Mouse (Mus musculus) ES-Bruce4 (cell line): ENCODE data around the gene Fasl. TPM values are rescaled to one million over a fixed set of nuclear protein-coding genes. Genes with fewer than 3 reads are reported as not detected.

Source experiments
- H3K27ac ChIP-seq: 2 replicates; pipeline ENCODE4 v1.5.1; 2012; ENCODE audit warnings: low read length, inconsistent platforms; ENCODE audit not compliant: insufficient read depth
- H3K27me3 ChIP-seq: 2 replicates; pipeline ENCODE4 v1.6.1; 2012; ENCODE audit warnings: mild to moderate bottlenecking, low read length, inconsistent platforms; ENCODE audit not compliant: control insufficient read depth, poor library complexity, insufficient read depth, severe bottlenecking
- H3K36me3 ChIP-seq: 2 replicates; pipeline ENCODE4 v1.6.1; 2012; ENCODE audit warnings: inconsistent platforms, mild to moderate bottlenecking, low read length, moderate library complexity; ENCODE audit not compliant: control insufficient read depth, poor library complexity, insufficient read depth, severe bottlenecking
- H3K4me1 ChIP-seq: one replicate; pipeline ENCODE4 v1.8.1; 2011; ENCODE audit warnings: low read length; ENCODE audit not compliant: control insufficient read depth, insufficient read depth
- H3K4me3 ChIP-seq: 2 replicates; pipeline ENCODE4 v1.5.1; 2011; ENCODE audit warnings: low read depth, mild to moderate bottlenecking, low read length
- H3K9ac ChIP-seq: 2 replicates; pipeline ENCODE4 v1.6.1; 2012; ENCODE audit warnings: low read depth, mild to moderate bottlenecking, inconsistent platforms; ENCODE audit not compliant: poor library complexity, severe bottlenecking
- H3K9me3 ChIP-seq: replicated peaks from 2 replicates; pipeline ENCODE4 v1.6.1; 2012; ENCODE audit warnings: mild to moderate bottlenecking, low read length, inconsistent platforms; ENCODE audit not compliant: control insufficient read depth, poor library complexity, insufficient read depth, severe bottlenecking
- CTCF ChIP-seq: IDR thresholded peaks from one replicate; pipeline ENCODE4 v1.8.1; 2011; ENCODE audit warnings: low read depth, low read length
- EP300 ChIP-seq: IDR thresholded peaks from 2 replicates; pipeline ENCODE4 v1.6.1; 2011; ENCODE audit warnings: low read depth, low read length; ENCODE audit not compliant: insufficient read depth
- POLR2A ChIP-seq: IDR thresholded peaks from one replicate; pipeline ENCODE4 v1.8.1; 2011; ENCODE audit warnings: low read length; ENCODE audit not compliant: insufficient read depth
- polyA plus RNA-seq: library from polyadenylated mRNA; stranded (reverse); fragments of >200 nt; gene quantifications from 2 replicates; pipeline ENCODE4 v1.2.4, GENCODE M21; 2011; ENCODE audit warnings: low read depth; ENCODE audit not compliant: missing spikeins, insufficient read depth, insufficient read length

The Fasl gene
- polyA plus RNA-seq, 1 experiment, result not detected

DNA sequence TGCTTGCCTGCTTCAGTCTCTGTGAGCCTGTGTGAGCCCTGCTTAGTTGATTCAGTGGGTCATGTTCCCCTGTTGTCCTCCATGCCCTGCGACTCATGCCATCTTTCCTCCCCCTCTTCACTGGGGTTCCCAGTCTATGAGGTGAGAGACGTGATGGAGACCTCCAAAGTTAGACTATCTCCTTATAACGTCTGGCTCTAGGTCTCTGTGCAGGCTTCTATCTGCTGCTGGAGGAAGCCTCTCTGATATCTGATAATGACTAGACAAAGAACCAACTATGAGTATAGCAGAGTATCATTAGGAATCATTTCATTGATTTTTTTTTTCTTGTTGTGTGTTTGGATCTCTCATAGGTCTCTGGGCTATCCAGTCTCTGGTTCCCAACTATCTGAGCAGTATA is 31.7 kb downstream of the Fasl start:
- no peak overlapping the region for H3K9ac ChIP-seq
- TF ChIP-seq POLR2A (no peak), EP300 (no peak), CTCF (no peak)
- no peaks in the 10 kb centered on the region for H3K36me3 ChIP-seq
- H3K4me3 ChIP-seq, result no peak overlapping the region
- no peaks in the 10 kb centered on the region for H3K9me3 ChIP-seq
- no peaks in the 10 kb centered on the region for H3K27me3 ChIP-seq
- no peaks in the 10 kb centered on the region for H3K4me1 ChIP-seq
- no peak overlapping the region for H3K27ac ChIP-seq

- Histone ChIP-seq H3K9ac (no peak overlapping the region), H3K4me3 (no peak overlapping the region), H3K4me1 (no peaks in the 10 kb centered on the region), H3K36me3 (no peaks in the 10 kb centered on the region), H3K9me3 (no peaks in the 10 kb centered on the region), H3K27ac (no peak overlapping the region), H3K27me3 (no peaks in the 10 kb centered on the region)
- TF ChIP-seq EP300 (no peak), CTCF (no peak), POLR2A (no peak)
Measured at GRCm38 (mm10) chr1:161751311-161751710, 37.0 kb downstream of the Fasl start.

DNA sequence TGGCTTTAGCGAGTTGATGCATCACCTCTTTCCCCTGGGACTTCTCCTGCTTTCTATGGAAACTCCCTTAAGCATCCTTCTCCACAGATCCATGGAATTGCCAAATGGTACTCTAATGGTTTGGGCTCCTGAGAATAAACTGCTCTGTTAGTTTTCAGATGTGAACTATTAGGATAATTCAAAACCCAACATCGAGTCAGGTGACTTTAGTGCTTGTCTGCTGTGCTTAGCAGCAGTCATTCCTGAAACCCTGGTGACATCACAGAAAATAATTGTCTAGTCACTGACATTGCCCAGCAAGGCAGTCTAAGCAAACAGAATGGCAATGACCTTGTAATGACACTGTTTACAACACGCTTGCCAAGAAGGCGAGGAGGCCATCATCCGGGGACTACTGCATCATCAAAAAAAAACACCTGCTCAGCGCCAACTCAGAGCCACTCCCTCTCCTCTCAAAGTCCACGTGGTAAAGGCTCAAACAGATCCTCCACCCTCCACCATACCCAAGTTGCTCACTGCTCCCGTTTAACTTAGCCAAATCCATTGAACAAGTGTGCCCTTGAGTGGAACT is 37.7 kb downstream of the Fasl start:
- Histone ChIP-seq H3K36me3 (no peaks in the 10 kb centered on the region), H3K27me3 (no peaks in the 10 kb centered on the region), H3K27ac (no peak overlapping the region), H3K9ac (no peak overlapping the region), H3K4me3 (no peak overlapping the region), H3K4me1 (no peaks in the 10 kb centered on the region), H3K9me3 (no peaks in the 10 kb centered on the region)
- TF ChIP-seq POLR2A, result no peak
- no peak for TF ChIP-seq EP300
- TF ChIP-seq CTCF, result no peak

GRCm38 (mm10) chr1:161748685-161749084 is 39.6 kb downstream of the Fasl start:
- no peaks in the 10 kb centered on the region for H3K9me3 ChIP-seq
- no peaks in the 10 kb centered on the region for H3K4me1 ChIP-seq

GRCm38 (mm10) chr1:161748138-161748537 is 40.2 kb downstream of the Fasl start:
- no peak overlapping the region for H3K27ac ChIP-seq
- no peak overlapping the region for H3K9ac ChIP-seq
- no peak overlapping the region for H3K4me3 ChIP-seq
- H3K9me3 ChIP-seq, result no peaks in the 10 kb centered on the region
- no peaks in the 10 kb centered on the region for H3K4me1 ChIP-seq
- no peaks in the 10 kb centered on the region for H3K36me3 ChIP-seq
- H3K27me3 ChIP-seq, result no peaks in the 10 kb centered on the region
- TF ChIP-seq CTCF, result peak; percentile 47
- no peak for TF ChIP-seq EP300
- no peak for TF ChIP-seq POLR2A

More at GRCm38 (mm10) chr1:161748685-161749084, 39.6 kb downstream of the Fasl start:
- Histone ChIP-seq H3K9ac (no peak overlapping the region), H3K4me3 (no peak overlapping the region), H3K27me3 (no peaks in the 10 kb centered on the region), H3K27ac (no peak overlapping the region), H3K36me3 (no peaks in the 10 kb centered on the region)
- TF ChIP-seq EP300 (no peak), CTCF (no peak), POLR2A (no peak)

GRCm38 (mm10) chr1:161746542-161747302 is 41.6 kb downstream of the Fasl start:
- peak overlapping the region; percentile 51 for H3K4me3 ChIP-seq
- TF ChIP-seq EP300 (no peak), POLR2A (no peak), CTCF (no peak)

More at GRCm38 (mm10) chr1:161746542-161747302, 41.6 kb downstream of the Fasl start:
- Histone ChIP-seq H3K4me1 (no peaks in the 10 kb centered on the region), H3K9ac (no peak overlapping the region), H3K9me3 (no peaks in the 10 kb centered on the region), H3K27me3 (no peaks in the 10 kb centered on the region), H3K36me3 (no peaks in the 10 kb centered on the region), H3K27ac (no peak overlapping the region)
